Mouse (Mus musculus) liver, adult 2 months (tissue): Measurements from ENCODE around the gene Kazn.

Source experiments
- CTCF ChIP-seq: fragments of 200-500 bp; IDR thresholded peaks from 2 replicates; pipeline ENCODE4 v1.5.1; 2011; ENCODE audit warnings: low read depth, low read length, control low read depth
- POLR2A ChIP-seq: fragments of 200-500 bp; IDR thresholded peaks from 2 replicates; pipeline ENCODE4 v1.6.1; 2011; ENCODE audit warnings: low read length, control low read depth; ENCODE audit not compliant: insufficient read depth; ENCODE audit errors: extremely low read depth

DNA sequence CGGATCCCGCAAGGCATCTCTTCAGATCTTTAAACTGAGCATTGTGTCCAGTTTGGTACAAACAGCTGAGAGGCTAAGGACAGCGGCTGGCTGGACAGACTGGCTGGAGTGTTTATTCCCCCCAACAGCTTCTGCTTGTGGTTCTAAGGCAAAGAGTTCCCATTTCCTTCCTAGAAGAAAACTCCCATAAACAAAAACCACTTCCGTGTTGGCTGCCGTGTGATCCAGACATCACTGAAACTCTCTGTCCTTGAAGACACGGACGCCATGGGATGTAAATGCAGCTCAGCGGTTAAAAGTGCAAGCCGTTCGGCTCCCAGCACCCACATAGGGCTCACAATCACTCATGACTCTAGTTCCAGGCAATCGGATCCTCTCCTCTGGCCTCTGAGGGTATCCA, 3.8 kb downstream of the Kazn start:
- no peak for TF ChIP-seq CTCF
- no peak for TF ChIP-seq POLR2A
